Mouse (Mus musculus) stomach, postnatal 0 days (tissue): ENCODE measurements around the gene Kcnj6.

ENCODE experiments used
- CTCF ChIP-seq: IDR thresholded peaks from 2 replicates; pipeline ENCODE4 v1.5.1; 2016; ENCODE audit warnings: antibody characterized with exemption, low read depth, mild to moderate bottlenecking, moderate library complexity
- EP300 ChIP-seq: optimal IDR thresholded peaks from 2 replicates; pipeline ENCODE3; 2016; ENCODE audit warnings: antibody characterized with exemption

DNA sequence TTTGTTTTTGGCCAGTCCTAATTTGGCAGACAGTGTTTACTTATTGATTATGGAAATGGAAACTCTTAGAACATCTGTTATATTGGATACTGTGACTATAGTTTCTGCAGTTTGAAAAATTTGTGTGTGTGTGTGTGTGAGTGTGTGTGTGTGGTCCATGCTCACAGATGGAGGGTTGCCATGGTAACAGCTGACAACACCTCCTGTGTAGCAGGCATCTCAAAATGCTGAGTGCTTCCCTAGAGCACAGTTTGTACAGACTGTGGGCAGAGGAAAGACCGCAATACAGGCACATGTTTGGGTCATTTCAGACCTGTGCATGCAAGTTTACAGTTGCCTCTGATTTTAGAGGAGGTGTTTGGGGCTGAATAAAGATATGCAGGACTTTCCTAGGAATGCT is 244.0 kb downstream of the Kcnj6 start:
- no peak for TF ChIP-seq CTCF
- TF ChIP-seq EP300: no peak
